Mouse (Mus musculus) lung, embryonic 14.5 days (tissue): Measurements from ENCODE around the gene Slc9a8. TPM values are rescaled to one million over a fixed set of nuclear protein-coding genes. Genes with fewer than 3 reads are reported as not detected.

ENCODE experiments used
- ATAC-seq: fragments of 200-750 bp; cut with Nextera tagmentation; 2 replicates; pipeline ENCODE4 v1.8.0; 2017; ENCODE audit warnings: mild to moderate bottlenecking, moderate TSS enrichment, moderate library complexity; ENCODE audit not compliant: insufficient read depth
- DNase-seq: peaks from one replicate; pipeline ENCODE4 v3.0.0-alpha.2; 2015
- H3K27ac ChIP-seq: fragments of 300-500 bp; sonication (generic); 2 replicates; pipeline ENCODE4 v1.5.1; 2014; ENCODE audit warnings: low read depth, mild to moderate bottlenecking, moderate library complexity
- H3K27me3 ChIP-seq: fragments of 300-500 bp; sonication (generic); 2 replicates; pipeline ENCODE4 v1.6.1; 2014; ENCODE audit warnings: low read length, control low read depth; ENCODE audit not compliant: insufficient read depth
- H3K36me3 ChIP-seq: fragments of 300-500 bp; sonication (generic); 2 replicates; pipeline ENCODE4 v1.6.1; 2014; ENCODE audit warnings: control low read depth; ENCODE audit not compliant: insufficient read depth
- H3K4me1 ChIP-seq: fragments of 300-500 bp; sonication (generic); 2 replicates; pipeline ENCODE4 v1.6.1; 2014; ENCODE audit warnings: antibody characterized with exemption, control low read depth; ENCODE audit not compliant: insufficient read depth
- H3K4me2 ChIP-seq: fragments of 300-500 bp; sonication (generic); 2 replicates; pipeline ENCODE4 v1.6.1; 2014; ENCODE audit warnings: mild to moderate bottlenecking
- H3K4me3 ChIP-seq: fragments of 300-500 bp; sonication (generic); 2 replicates; pipeline ENCODE4 v1.5.1; 2014; ENCODE audit warnings: low read depth, low read length
- H3K9ac ChIP-seq: fragments of 300-500 bp; sonication (generic); 2 replicates; pipeline ENCODE4 v1.6.1; 2014
- H3K9me3 ChIP-seq: fragments of 300-500 bp; sonication (generic); 2 replicates; pipeline ENCODE4 v1.6.1; 2016; ENCODE audit warnings: low read depth, low read length, control low read depth
- CTCF ChIP-seq: IDR thresholded peaks from 2 replicates; pipeline ENCODE4 v1.5.1; 2016; ENCODE audit warnings: antibody characterized with exemption, low read depth
- WGBS: fragments of 180-500 bp; shearing (Covaris S2); extraction: QIAGEN DNeasy Blood & Tissue Kit; methylation state at CpG from one replicate; pipeline ENCODE4 v1.1.7; 2014; 5-methylcytosine and 5-hydroxymethylcytosine counted together
- polyA plus RNA-seq: library from polyadenylated mRNA; unstranded; fragments of >200 nt; fragmentation: Nextera tagmentation; extraction: Ambion mirVana; gene quantifications from 2 replicates; pipeline ENCODE4 v1.2.1, GENCODE M21; 2014

Gene Slc9a8
- polyA plus RNA-seq, 1 experiment from 2014 or later: 23.6 TPM

GRCm38 (mm10) chr2:167474218-167474617 is 52.7 kb downstream of the Slc9a8 start:
- no peak for TF ChIP-seq CTCF
- H3K4me1 ChIP-seq: peaks cover 4% of the 10 kb centered on the region; the same call in 1 of the 2 replicates
- no peak overlapping the region for H3K4me3 ChIP-seq
- 86% methylated on average over 6 of the region's 6 CpGs for WGBS
- H3K9ac ChIP-seq: no peak overlapping the region
- no peak overlapping the region for H3K4me2 ChIP-seq
- no peak for DNase-seq
- peaks cover 64% of the 10 kb centered on the region for H3K36me3 ChIP-seq
- no peaks in the 10 kb centered on the region for H3K27me3 ChIP-seq
- ATAC-seq: no peak
- H3K27ac ChIP-seq: no peak overlapping the region
- H3K9me3 ChIP-seq: no peaks in the 10 kb centered on the region

GRCm38 (mm10) chr2:167475596-167475995 is 54.1 kb downstream of the Slc9a8 start:
- DNase-seq (no peak), ATAC-seq (no peak)
- H3K4me1 ChIP-seq: peaks cover 4% of the 10 kb centered on the region; the same call in 1 of the 2 replicates
- no peaks in the 10 kb centered on the region for H3K27me3 ChIP-seq
- H3K4me2 ChIP-seq: no peak overlapping the region
- no peak overlapping the region for H3K9ac ChIP-seq
- no peaks in the 10 kb centered on the region for H3K9me3 ChIP-seq
- 72% methylated on average over 5 of the region's 5 CpGs for WGBS
- no peak overlapping the region for H3K4me3 ChIP-seq
- peak overlapping the region; percentile 69; the same call in 1 of the 2 replicates for H3K27ac ChIP-seq
- no peak for TF ChIP-seq CTCF
- peaks cover 50% of the 10 kb centered on the region for H3K36me3 ChIP-seq

GRCm38 (mm10) chr2:167476200-167476688 is 54.7 kb downstream of the Slc9a8 start:
- H3K27ac ChIP-seq: peak overlapping the region; percentile 69; the same call in 1 of the 2 replicates
- ATAC-seq (peak; percentile 77), DNase-seq (peak; percentile 86)
- TF ChIP-seq CTCF: peak; percentile 54
- no peak overlapping the region for H3K4me2 ChIP-seq
- H3K9ac ChIP-seq: no peak overlapping the region
- H3K9me3 ChIP-seq: no peaks in the 10 kb centered on the region
- H3K4me1 ChIP-seq: peaks cover 4% of the 10 kb centered on the region; the same call in 1 of the 2 replicates
- peaks cover 47% of the 10 kb centered on the region for H3K36me3 ChIP-seq
- WGBS: 19% methylated on average over 7 of the region's 7 CpGs
- H3K4me3 ChIP-seq: no peak overlapping the region
- H3K27me3 ChIP-seq: no peaks in the 10 kb centered on the region

GRCm38 (mm10) chr2:167476762-167477161 is 55.2 kb downstream of the Slc9a8 start:
- Histone ChIP-seq H3K27ac (peak overlapping the region; percentile 32; the same call in 1 of the 2 replicates), H3K4me1 (peaks cover 4% of the 10 kb centered on the region; the same call in 1 of the 2 replicates), H3K36me3 (peaks cover 42% of the 10 kb centered on the region), H3K9me3 (no peaks in the 10 kb centered on the region), H3K4me2 (no peak overlapping the region), H3K4me3 (no peak overlapping the region), H3K27me3 (no peaks in the 10 kb centered on the region), H3K9ac (no peak overlapping the region)
- DNase-seq (no peak), ATAC-seq (peak; percentile 16; the same call in 1 of the 2 replicates)
- no peak for TF ChIP-seq CTCF
- WGBS: 54% methylated on average over 4 of the region's 4 CpGs

GRCm38 (mm10) chr2:167478128-167478527 is 56.6 kb downstream of the Slc9a8 start:
- DNase-seq (peak; percentile 35), ATAC-seq (no peak)
- H3K27ac ChIP-seq: no peak overlapping the region
- H3K9ac ChIP-seq: no peak overlapping the region
- H3K4me3 ChIP-seq: no peak overlapping the region
- 36% methylated on average over 2 of the region's 2 CpGs for WGBS
- H3K36me3 ChIP-seq: peaks cover 40% of the 10 kb centered on the region
- no peaks in the 10 kb centered on the region for H3K27me3 ChIP-seq
- TF ChIP-seq CTCF: no peak
- H3K4me1 ChIP-seq: peaks cover 4% of the 10 kb centered on the region; the same call in 1 of the 2 replicates
- no peak overlapping the region for H3K4me2 ChIP-seq
- no peaks in the 10 kb centered on the region for H3K9me3 ChIP-seq

GRCm38 (mm10) chr2:167479501-167479900 is 58.0 kb downstream of the Slc9a8 start:
- Histone ChIP-seq H3K4me3 (no peak overlapping the region), H3K36me3 (peaks cover 40% of the 10 kb centered on the region), H3K27me3 (no peaks in the 10 kb centered on the region), H3K4me1 (peaks cover 4% of the 10 kb centered on the region; the same call in 1 of the 2 replicates), H3K4me2 (no peak overlapping the region), H3K9me3 (no peaks in the 10 kb centered on the region), H3K9ac (no peak overlapping the region), H3K27ac (no peak overlapping the region)
- no peak for ATAC-seq
- 94% methylated on average over 1 of the region's 1 CpGs for WGBS
- DNase-seq: no peak
- no peak for TF ChIP-seq CTCF

GRCm38 (mm10) chr2:167482681-167483080 is 61.2 kb downstream of the Slc9a8 start:
- Histone ChIP-seq H3K36me3 (peaks cover 42% of the 10 kb centered on the region), H3K27ac (no peak overlapping the region), H3K9me3 (no peaks in the 10 kb centered on the region), H3K4me1 (no peaks in the 10 kb centered on the region), H3K9ac (no peak overlapping the region), H3K4me3 (no peak overlapping the region), H3K4me2 (no peak overlapping the region), H3K27me3 (no peaks in the 10 kb centered on the region)
- WGBS: 87% methylated on average over 4 of the region's 4 CpGs
- TF ChIP-seq CTCF: no peak
- DNase-seq (no peak), ATAC-seq (no peak)
